Mouse (Mus musculus): ENCODE measurements around the gene Tmem238l. TPM values are rescaled to one million over a fixed set of nuclear protein-coding genes. Genes with fewer than 3 reads are reported as not detected.
A peak's percentile ranks its signal among the peaks of the same experiment; 100 is the strongest.

Tmem238l gene
- polyA plus RNA-seq, 1 experiment from 2014 or later, result 0.19 TPM

GRCm38 (mm10) chr11:66981336-66982115 lies 25.1 kb downstream of the Tmem238l start:
- H3K27ac ChIP-seq (replicated peaks), result no peak overlapping the region
- ATAC-seq (ENCODE audit: extremely low read depth, insufficient number of reproducible peaks, low FRiP score, low TSS enrichment), result no peak
- no peaks in the 10 kb centered on the region; the same call in 1 of the 2 replicates for H3K27me3 ChIP-seq (replicated peaks)

GRCm38 (mm10) chr11:66982794-66983193 lies 26.4 kb downstream of the Tmem238l start:
- no peak overlapping the region for H3K27ac ChIP-seq (replicated peaks)
- no peak for ATAC-seq (ENCODE audit: extremely low read depth, insufficient number of reproducible peaks, low FRiP score, low TSS enrichment)
- 26% methylated on average over 6 of the region's 6 CpGs for WGBS

More at GRCm38 (mm10) chr11:66981336-66982115, 25.1 kb downstream of the Tmem238l start:
- H3K4me2 ChIP-seq, result no peak overlapping the region
- H3K4me3 ChIP-seq, result no peak overlapping the region
- WGBS, result 63% methylated on average over 15 of the region's 15 CpGs
- no peak overlapping the region for H3K9ac ChIP-seq
- no peaks in the 10 kb centered on the region for H3K36me3 ChIP-seq
- 0 out of 2 replicates have a peak, but pooled peaks cover 2% of the 10 kb centered on the region for H3K9me3 ChIP-seq
- peaks cover 30% of the 10 kb centered on the region for H3K4me1 ChIP-seq

GRCm38 (mm10) chr11:66983422-66984164 lies 27.2 kb downstream of the Tmem238l start:
- WGBS, result 43% methylated on average over 11 of the region's 11 CpGs
- no peaks in the 10 kb centered on the region for H3K9me3 ChIP-seq
- peak overlapping the region; percentile 78 for H3K9ac ChIP-seq
- H3K4me3 ChIP-seq, result no peak overlapping the region
- ATAC-seq (ENCODE audit: extremely low read depth, insufficient number of reproducible peaks, low FRiP score, low TSS enrichment), result no peak
- H3K4me1 ChIP-seq, result peaks cover 30% of the 10 kb centered on the region
- no peaks in the 10 kb centered on the region for H3K36me3 ChIP-seq
- peak overlapping the region; percentile 93 for H3K4me2 ChIP-seq
- H3K27ac ChIP-seq (replicated peaks), result peak overlapping the region; percentile 63
- H3K27me3 ChIP-seq (replicated peaks), result no peaks in the 10 kb centered on the region; the same call in none of the 2 replicates

More at GRCm38 (mm10) chr11:66982794-66983193, 26.4 kb downstream of the Tmem238l start:
- no peak overlapping the region for H3K4me2 ChIP-seq
- no peaks in the 10 kb centered on the region for H3K36me3 ChIP-seq
- no peak overlapping the region for H3K4me3 ChIP-seq
- peaks cover 30% of the 10 kb centered on the region for H3K4me1 ChIP-seq
- no peaks in the 10 kb centered on the region for H3K9me3 ChIP-seq
- H3K27me3 ChIP-seq (replicated peaks), result no peaks in the 10 kb centered on the region; the same call in 1 of the 2 replicates
- H3K9ac ChIP-seq, result no peak overlapping the region

GRCm38 (mm10) chr11:66984165-66985135 lies 28.0 kb downstream of the Tmem238l start:
- Histone ChIP-seq H3K4me3 (peak overlapping the region; percentile 58), H3K9me3 (no peaks in the 10 kb centered on the region), H3K4me1 (peaks cover 30% of the 10 kb centered on the region), H3K36me3 (no peaks in the 10 kb centered on the region), H3K27me3 (replicated peaks) (no peaks in the 10 kb centered on the region; the same call in none of the 2 replicates), H3K9ac (peak overlapping the region; percentile 80), H3K4me2 (peak overlapping the region; percentile 93), H3K27ac (replicated peaks) (peak overlapping the region; percentile 63)
- no peak for ATAC-seq (ENCODE audit: extremely low read depth, insufficient number of reproducible peaks, low FRiP score, low TSS enrichment)
- 6% methylated on average over 28 of the region's 28 CpGs for WGBS

- H3K4me3 ChIP-seq, result peak overlapping the region; percentile 58
- H3K27me3 ChIP-seq (replicated peaks), result no peaks in the 10 kb centered on the region; the same call in none of the 2 replicates
- WGBS, result 25% methylated on average over 11 of the region's 11 CpGs
- peak overlapping the region; percentile 93 for H3K4me2 ChIP-seq
- peaks cover 30% of the 10 kb centered on the region for H3K4me1 ChIP-seq
- H3K36me3 ChIP-seq, result no peaks in the 10 kb centered on the region
- peak overlapping the region; percentile 34; the same call in 1 of the 2 replicates for H3K27ac ChIP-seq (replicated peaks)
- no peak for ATAC-seq (ENCODE audit: extremely low read depth, insufficient number of reproducible peaks, low FRiP score, low TSS enrichment)
- H3K9me3 ChIP-seq, result no peaks in the 10 kb centered on the region
- peak overlapping the region; percentile 80 for H3K9ac ChIP-seq
Measured at GRCm38 (mm10) chr11:66985136-66985702, 28.8 kb downstream of the Tmem238l start.

- Histone ChIP-seq H3K9ac (no peak overlapping the region), H3K27me3 (replicated peaks) (no peaks in the 10 kb centered on the region; the same call in 1 of the 2 replicates), H3K4me3 (no peak overlapping the region), H3K4me2 (no peak overlapping the region), H3K27ac (replicated peaks) (no peak overlapping the region), H3K9me3 (no peaks in the 10 kb centered on the region), H3K36me3 (no peaks in the 10 kb centered on the region), H3K4me1 (no peaks in the 10 kb centered on the region)
- WGBS, result 60% methylated on average over 2 of the region's 2 CpGs
- ATAC-seq (ENCODE audit: extremely low read depth, insufficient number of reproducible peaks, low FRiP score, low TSS enrichment), result no peak
Measured at GRCm38 (mm10) chr11:66992150-66992549, 35.7 kb downstream of the Tmem238l start.

- ATAC-seq (ENCODE audit: extremely low read depth, insufficient number of reproducible peaks, low FRiP score, low TSS enrichment), result no peak
- H3K27ac ChIP-seq (replicated peaks), result no peak overlapping the region
Measured at GRCm38 (mm10) chr11:66993674-66994073, 37.2 kb downstream of the Tmem238l start.

GRCm38 (mm10) chr11:66996446-66996845 lies 40.0 kb downstream of the Tmem238l start:
- ATAC-seq (ENCODE audit: extremely low read depth, insufficient number of reproducible peaks, low FRiP score, low TSS enrichment), result no peak
- no peak overlapping the region for H3K9ac ChIP-seq
- no peak overlapping the region for H3K4me3 ChIP-seq
- H3K4me1 ChIP-seq, result peaks cover 11% of the 10 kb centered on the region
- H3K36me3 ChIP-seq, result no peaks in the 10 kb centered on the region
- no peaks in the 10 kb centered on the region for H3K9me3 ChIP-seq
- no peak overlapping the region for H3K4me2 ChIP-seq
- no peak overlapping the region for H3K27ac ChIP-seq (replicated peaks)
- WGBS, result 69% methylated on average over 4 of the region's 4 CpGs
- no peaks in the 10 kb centered on the region; the same call in 1 of the 2 replicates for H3K27me3 ChIP-seq (replicated peaks)

More at GRCm38 (mm10) chr11:66993674-66994073, 37.2 kb downstream of the Tmem238l start:
- Histone ChIP-seq H3K27me3 (replicated peaks) (no peaks in the 10 kb centered on the region; the same call in 1 of the 2 replicates), H3K4me3 (no peak overlapping the region), H3K4me1 (peaks cover 8% of the 10 kb centered on the region), H3K9me3 (no peaks in the 10 kb centered on the region), H3K9ac (no peak overlapping the region), H3K4me2 (no peak overlapping the region), H3K36me3 (no peaks in the 10 kb centered on the region)
- WGBS, result 16% methylated on average over 1 of the region's 1 CpGs

- H3K4me3 ChIP-seq, result no peak overlapping the region
- H3K27me3 ChIP-seq (replicated peaks), result no peaks in the 10 kb centered on the region
- H3K9me3 ChIP-seq, result no peaks in the 10 kb centered on the region
- H3K36me3 ChIP-seq, result no peaks in the 10 kb centered on the region
- 0 out of 2 replicates have a peak, but pooled peaks have one; percentile 42 for ATAC-seq (ENCODE audit: extremely low read depth, insufficient number of reproducible peaks, low FRiP score, low TSS enrichment)
- H3K9ac ChIP-seq, result no peak overlapping the region
- peak overlapping the region; percentile 21; the same call in 1 of the 2 replicates for H3K27ac ChIP-seq (replicated peaks)
- WGBS, result 45% methylated on average over 14 of the region's 14 CpGs
- H3K4me1 ChIP-seq, result peaks cover 11% of the 10 kb centered on the region
- H3K4me2 ChIP-seq, result peak overlapping the region; percentile 21; the same call in 1 of the 2 replicates
Measured at GRCm38 (mm10) chr11:66998467-66999403, 42.3 kb downstream of the Tmem238l start.

Data from heart, embryonic 13.5 days (tissue).